Mouse (Mus musculus): ENCODE data around the gene Nrap. TPM values are rescaled to one million over a fixed set of nuclear protein-coding genes. Genes with fewer than 3 reads are reported as not detected.

The Nrap gene
- polyA plus RNA-seq, 1 experiment from 2014 or later: 0.65 TPM

- H3K4me1 ChIP-seq: peaks cover 20% of the 10 kb centered on the region
- ATAC-seq (ENCODE audit: low FRiP score): no peak
- H3K4me2 ChIP-seq: peak overlapping the region; percentile 98
- peak overlapping the region; percentile 63 for H3K9ac ChIP-seq (replicated peaks)
- no peaks in the 10 kb centered on the region for H3K36me3 ChIP-seq
- H3K9me3 ChIP-seq (replicated peaks): no peaks in the 10 kb centered on the region
- 43% methylated on average over 12 of the region's 12 CpGs for WGBS
- peak overlapping the region; percentile 72 for H3K4me3 ChIP-seq (replicated peaks)
- H3K27me3 ChIP-seq (replicated peaks): peaks cover 33% of the 10 kb centered on the region
- H3K27ac ChIP-seq (replicated peaks): peak overlapping the region; percentile 78; the same call in 1 of the 2 replicates
These were observed 6.4 kb upstream of the Nrap start for GRCm38 (mm10) chr19:56396227-56396626.

- no peak overlapping the region for H3K4me2 ChIP-seq
- H3K9ac ChIP-seq (replicated peaks): no peak overlapping the region
- H3K4me1 ChIP-seq: peaks cover 20% of the 10 kb centered on the region
- H3K36me3 ChIP-seq: no peaks in the 10 kb centered on the region
- no peak for ATAC-seq (ENCODE audit: low FRiP score)
- no peaks in the 10 kb centered on the region for H3K9me3 ChIP-seq (replicated peaks)
- H3K27ac ChIP-seq (replicated peaks): no peak overlapping the region
- H3K27me3 ChIP-seq (replicated peaks): peaks cover 33% of the 10 kb centered on the region
- WGBS: 89% methylated on average over 16 of the region's 16 CpGs
- H3K4me3 ChIP-seq (replicated peaks): no peak overlapping the region
These were observed 5.5 kb upstream of the Nrap start for GRCm38 (mm10) chr19:56395183-56395935.

- Histone ChIP-seq H3K4me2 (no peak overlapping the region), H3K9me3 (replicated peaks) (no peaks in the 10 kb centered on the region), H3K4me1 (peaks cover 20% of the 10 kb centered on the region), H3K9ac (replicated peaks) (no peak overlapping the region), H3K36me3 (no peaks in the 10 kb centered on the region), H3K27me3 (replicated peaks) (peaks cover 30% of the 10 kb centered on the region), H3K4me3 (replicated peaks) (no peak overlapping the region), H3K27ac (replicated peaks) (no peak overlapping the region)
- 82% methylated on average over 9 of the region's 9 CpGs for WGBS
- ATAC-seq (ENCODE audit: low FRiP score): no peak
These were observed 3.6 kb upstream of the Nrap start for GRCm38 (mm10) chr19:56393311-56393866.

GRCm38 (mm10) chr19:56391307-56392046 is 1.6 kb upstream of the Nrap start:
- 85% methylated on average over 6 of the region's 6 CpGs for WGBS
- Histone ChIP-seq H3K9ac (replicated peaks) (no peak overlapping the region), H3K4me2 (no peak overlapping the region), H3K27me3 (replicated peaks) (peaks cover 26% of the 10 kb centered on the region), H3K4me1 (peaks cover 6% of the 10 kb centered on the region), H3K4me3 (replicated peaks) (no peak overlapping the region), H3K36me3 (no peaks in the 10 kb centered on the region), H3K9me3 (replicated peaks) (no peaks in the 10 kb centered on the region), H3K27ac (replicated peaks) (no peak overlapping the region)
- no peak for ATAC-seq (ENCODE audit: low FRiP score)

- H3K9me3 ChIP-seq (replicated peaks): no peaks in the 10 kb centered on the region
- H3K27me3 ChIP-seq (replicated peaks): peaks cover 3% of the 10 kb centered on the region; the same call in 1 of the 2 replicates
- H3K4me2 ChIP-seq: no peak overlapping the region
- ATAC-seq (ENCODE audit: low FRiP score): no peak
- WGBS: 94% methylated on average over 11 of the region's 11 CpGs
- no peak overlapping the region for H3K27ac ChIP-seq (replicated peaks)
- H3K9ac ChIP-seq (replicated peaks): no peak overlapping the region
- no peaks in the 10 kb centered on the region for H3K36me3 ChIP-seq
- H3K4me1 ChIP-seq: no peaks in the 10 kb centered on the region
- no peak overlapping the region for H3K4me3 ChIP-seq (replicated peaks)
These were observed 661 bp downstream of the Nrap start for GRCm38 (mm10) chr19:56389176-56389575.

- H3K9me3 ChIP-seq (replicated peaks): no peaks in the 10 kb centered on the region
- H3K27ac ChIP-seq (replicated peaks): no peak overlapping the region
- 81% methylated on average over 4 of the region's 4 CpGs for WGBS
- ATAC-seq (ENCODE audit: low FRiP score): no peak
- H3K36me3 ChIP-seq: no peaks in the 10 kb centered on the region
- H3K4me3 ChIP-seq (replicated peaks): no peak overlapping the region
- no peak overlapping the region for H3K4me2 ChIP-seq
- no peaks in the 10 kb centered on the region for H3K27me3 ChIP-seq (replicated peaks)
- H3K9ac ChIP-seq (replicated peaks): no peak overlapping the region
- no peaks in the 10 kb centered on the region for H3K4me1 ChIP-seq
These were observed 2.0 kb downstream of the Nrap start for GRCm38 (mm10) chr19:56387726-56388302.

- no peak overlapping the region for H3K9ac ChIP-seq (replicated peaks)
- H3K4me2 ChIP-seq: no peak overlapping the region
- 89% methylated on average over 10 of the region's 10 CpGs for WGBS
- H3K4me1 ChIP-seq: no peaks in the 10 kb centered on the region
- no peak for ATAC-seq (ENCODE audit: low FRiP score)
- H3K9me3 ChIP-seq (replicated peaks): no peaks in the 10 kb centered on the region
- no peaks in the 10 kb centered on the region for H3K36me3 ChIP-seq
- no peak overlapping the region for H3K4me3 ChIP-seq (replicated peaks)
- H3K27ac ChIP-seq (replicated peaks): no peak overlapping the region
- H3K27me3 ChIP-seq (replicated peaks): no peaks in the 10 kb centered on the region
These were observed 3.7 kb downstream of the Nrap start for GRCm38 (mm10) chr19:56386095-56386494.

GRCm38 (mm10) chr19:56385546-56385945 is 4.3 kb downstream of the Nrap start:
- Histone ChIP-seq H3K4me3 (replicated peaks) (no peak overlapping the region), H3K9me3 (replicated peaks) (no peaks in the 10 kb centered on the region), H3K36me3 (no peaks in the 10 kb centered on the region), H3K4me2 (no peak overlapping the region), H3K9ac (replicated peaks) (no peak overlapping the region), H3K27me3 (replicated peaks) (no peaks in the 10 kb centered on the region), H3K27ac (replicated peaks) (no peak overlapping the region), H3K4me1 (no peaks in the 10 kb centered on the region)
- ATAC-seq (ENCODE audit: low FRiP score): no peak
- 88% methylated on average over 5 of the region's 5 CpGs for WGBS

- H3K4me2 ChIP-seq: no peak overlapping the region
- H3K27me3 ChIP-seq (replicated peaks): no peaks in the 10 kb centered on the region
- H3K27ac ChIP-seq (replicated peaks): no peak overlapping the region
- 94% methylated on average over 10 of the region's 10 CpGs for WGBS
- H3K9me3 ChIP-seq (replicated peaks): no peaks in the 10 kb centered on the region
- ATAC-seq (ENCODE audit: low FRiP score): no peak
- no peaks in the 10 kb centered on the region for H3K4me1 ChIP-seq
- H3K4me3 ChIP-seq (replicated peaks): no peak overlapping the region
- no peak overlapping the region for H3K9ac ChIP-seq (replicated peaks)
- no peaks in the 10 kb centered on the region for H3K36me3 ChIP-seq
These were observed 8.4 kb downstream of the Nrap start for GRCm38 (mm10) chr19:56381407-56381806.

GRCm38 (mm10) chr19:56380341-56380740 is 9.5 kb downstream of the Nrap start:
- no peaks in the 10 kb centered on the region for H3K27me3 ChIP-seq (replicated peaks)
- WGBS: 89% methylated on average over 7 of the region's 7 CpGs

GRCm38 (mm10) chr19:56378554-56379172 is 11.2 kb downstream of the Nrap start:
- H3K9me3 ChIP-seq (replicated peaks): no peaks in the 10 kb centered on the region
- ATAC-seq (ENCODE audit: low FRiP score): no peak
- no peaks in the 10 kb centered on the region for H3K27me3 ChIP-seq (replicated peaks)
- no peak overlapping the region for H3K4me3 ChIP-seq (replicated peaks)
- no peak overlapping the region for H3K9ac ChIP-seq (replicated peaks)
- no peak overlapping the region for H3K4me2 ChIP-seq
- H3K36me3 ChIP-seq: no peaks in the 10 kb centered on the region
- H3K4me1 ChIP-seq: no peaks in the 10 kb centered on the region
- no peak overlapping the region for H3K27ac ChIP-seq (replicated peaks)
- 82% methylated on average over 13 of the region's 13 CpGs for WGBS

More at GRCm38 (mm10) chr19:56380341-56380740, 9.5 kb downstream of the Nrap start:
- no peak overlapping the region for H3K9ac ChIP-seq (replicated peaks)
- no peak overlapping the region for H3K4me3 ChIP-seq (replicated peaks)
- no peaks in the 10 kb centered on the region for H3K36me3 ChIP-seq
- no peak for ATAC-seq (ENCODE audit: low FRiP score)
- H3K9me3 ChIP-seq (replicated peaks): no peaks in the 10 kb centered on the region
- no peaks in the 10 kb centered on the region for H3K4me1 ChIP-seq
- no peak overlapping the region for H3K27ac ChIP-seq (replicated peaks)
- H3K4me2 ChIP-seq: no peak overlapping the region

Measured in neural tube, embryonic 15.5 days (tissue).